Mouse (Mus musculus): ENCODE data around the gene Flvcr2. TPM values are rescaled to one million over a fixed set of nuclear protein-coding genes. Genes with fewer than 3 reads are reported as not detected.
A peak's percentile ranks its signal among the peaks of the same experiment; 100 is the strongest.

The Flvcr2 gene
- polyA plus RNA-seq, 1 experiment from 2014 or later = 0.77 TPM

GRCm38 (mm10) chr12:85824438-85825264 lies 78.3 kb downstream of the Flvcr2 start, which contains the start of the genes Erg28 and Ttll5:
Gene Erg28 (minus strand): TSS chr12:85824550.
Gene Ttll5 (plus strand): TSS chr12:85824659.
- H3K27me3 ChIP-seq (ENCODE audit: control insufficient read depth, insufficient read depth, low read length) = no peaks in the 10 kb centered on the region
- peaks cover 4% of the 10 kb centered on the region; the same call in 1 of the 2 replicates for H3K36me3 ChIP-seq (ENCODE audit: control insufficient read depth, insufficient read depth, low read length)
- H3K9ac ChIP-seq (replicated peaks; ENCODE audit: low read depth, low read length) = peak within 1 kb of the TSS; percentile 56
- H3K4me1 ChIP-seq (ENCODE audit: control insufficient read depth, insufficient read depth, low read length) = no peaks in the 10 kb centered on the region
- ATAC-seq (ENCODE audit: insufficient number of reproducible peaks, insufficient read depth, low FRiP score, low read depth) = peak; percentile 97
- H3K4me3 ChIP-seq (ENCODE audit: low read depth, low read length) = peak within 1 kb of the TSS; percentile 69
- no peaks in the 10 kb centered on the region for H3K9me3 ChIP-seq (ENCODE audit: control insufficient read depth, low read depth, low read length)
- peak within 1 kb of the TSS; percentile 76 for H3K4me2 ChIP-seq (replicated peaks; ENCODE audit: low read depth, low read length)
- peak within 1 kb of the TSS; percentile 91 for H3K27ac ChIP-seq (ENCODE audit: low read length)
- under 1% methylated on average over 67 of the region's 67 CpGs for WGBS

- Histone ChIP-seq H3K27me3 (ENCODE audit: control insufficient read depth, insufficient read depth, low read length) (no peaks in the 10 kb centered on the region), H3K4me2 (replicated peaks; ENCODE audit: low read depth, low read length) (peak overlapping the region; percentile 62), H3K9me3 (ENCODE audit: control insufficient read depth, low read depth, low read length) (no peaks in the 10 kb centered on the region), H3K4me3 (ENCODE audit: low read depth, low read length) (peak overlapping the region; percentile 69), H3K27ac (ENCODE audit: low read length) (peak overlapping the region; percentile 91), H3K9ac (replicated peaks; ENCODE audit: low read depth, low read length) (peak overlapping the region; percentile 56), H3K36me3 (ENCODE audit: control insufficient read depth, insufficient read depth, low read length) (peaks cover 4% of the 10 kb centered on the region; the same call in 1 of the 2 replicates), H3K4me1 (ENCODE audit: control insufficient read depth, insufficient read depth, low read length) (no peaks in the 10 kb centered on the region)
- no peak for ATAC-seq (ENCODE audit: insufficient number of reproducible peaks, insufficient read depth, low FRiP score, low read depth)
- 11% methylated on average over 8 of the region's 8 CpGs for WGBS
Measured at GRCm38 (mm10) chr12:85825361-85825760, 79.0 kb downstream of the Flvcr2 start.

GRCm38 (mm10) chr12:85825822-85826221 lies 79.5 kb downstream of the Flvcr2 start:
- H3K4me2 ChIP-seq (replicated peaks; ENCODE audit: low read depth, low read length) = no peak overlapping the region

GRCm38 (mm10) chr12:85828856-85829255 lies 82.5 kb downstream of the Flvcr2 start:
- Histone ChIP-seq H3K27me3 (ENCODE audit: control insufficient read depth, insufficient read depth, low read length) (no peaks in the 10 kb centered on the region), H3K4me1 (ENCODE audit: control insufficient read depth, insufficient read depth, low read length) (no peaks in the 10 kb centered on the region), H3K4me2 (replicated peaks; ENCODE audit: low read depth, low read length) (no peak overlapping the region), H3K9me3 (ENCODE audit: control insufficient read depth, low read depth, low read length) (no peaks in the 10 kb centered on the region), H3K27ac (ENCODE audit: low read length) (no peak overlapping the region), H3K9ac (replicated peaks; ENCODE audit: low read depth, low read length) (no peak overlapping the region), H3K36me3 (ENCODE audit: control insufficient read depth, insufficient read depth, low read length) (peaks cover 8% of the 10 kb centered on the region; the same call in 1 of the 2 replicates), H3K4me3 (ENCODE audit: low read depth, low read length) (no peak overlapping the region)
- 96% methylated on average over 3 of the region's 3 CpGs for WGBS
- no peak for ATAC-seq (ENCODE audit: insufficient number of reproducible peaks, insufficient read depth, low FRiP score, low read depth)

More at GRCm38 (mm10) chr12:85825822-85826221, 79.5 kb downstream of the Flvcr2 start:
- no peak overlapping the region for H3K9ac ChIP-seq (replicated peaks; ENCODE audit: low read depth, low read length)
- H3K9me3 ChIP-seq (ENCODE audit: control insufficient read depth, low read depth, low read length) = no peaks in the 10 kb centered on the region
- no peak overlapping the region for H3K27ac ChIP-seq (ENCODE audit: low read length)
- ATAC-seq (ENCODE audit: insufficient number of reproducible peaks, insufficient read depth, low FRiP score, low read depth) = no peak
- 61% methylated on average over 2 of the region's 2 CpGs for WGBS
- H3K27me3 ChIP-seq (ENCODE audit: control insufficient read depth, insufficient read depth, low read length) = no peaks in the 10 kb centered on the region
- H3K36me3 ChIP-seq (ENCODE audit: control insufficient read depth, insufficient read depth, low read length) = peaks cover 4% of the 10 kb centered on the region; the same call in 1 of the 2 replicates
- H3K4me3 ChIP-seq (ENCODE audit: low read depth, low read length) = peak overlapping the region; percentile 69; the same call in 1 of the 2 replicates
- H3K4me1 ChIP-seq (ENCODE audit: control insufficient read depth, insufficient read depth, low read length) = no peaks in the 10 kb centered on the region

- no peak overlapping the region for H3K27ac ChIP-seq (ENCODE audit: low read length)
- no peak overlapping the region for H3K4me3 ChIP-seq (ENCODE audit: low read depth, low read length)
- no peak overlapping the region for H3K9ac ChIP-seq (replicated peaks; ENCODE audit: low read depth, low read length)
- no peak overlapping the region for H3K4me2 ChIP-seq (replicated peaks; ENCODE audit: low read depth, low read length)
- H3K27me3 ChIP-seq (ENCODE audit: control insufficient read depth, insufficient read depth, low read length) = no peaks in the 10 kb centered on the region
- H3K36me3 ChIP-seq (ENCODE audit: control insufficient read depth, insufficient read depth, low read length) = peaks cover 8% of the 10 kb centered on the region; the same call in 1 of the 2 replicates
- no peaks in the 10 kb centered on the region for H3K9me3 ChIP-seq (ENCODE audit: control insufficient read depth, low read depth, low read length)
- ATAC-seq (ENCODE audit: insufficient number of reproducible peaks, insufficient read depth, low FRiP score, low read depth) = no peak
- no peaks in the 10 kb centered on the region for H3K4me1 ChIP-seq (ENCODE audit: control insufficient read depth, insufficient read depth, low read length)
- WGBS = 89% methylated on average over 3 of the region's 3 CpGs
Measured at GRCm38 (mm10) chr12:85829866-85830265, 83.5 kb downstream of the Flvcr2 start.

GRCm38 (mm10) chr12:85830691-85831090 lies 84.4 kb downstream of the Flvcr2 start:
- peaks cover 8% of the 10 kb centered on the region; the same call in 1 of the 2 replicates for H3K36me3 ChIP-seq (ENCODE audit: control insufficient read depth, insufficient read depth, low read length)
- H3K4me2 ChIP-seq (replicated peaks; ENCODE audit: low read depth, low read length) = no peak overlapping the region
- no peak for ATAC-seq (ENCODE audit: insufficient number of reproducible peaks, insufficient read depth, low FRiP score, low read depth)
- H3K4me3 ChIP-seq (ENCODE audit: low read depth, low read length) = no peak overlapping the region
- H3K9ac ChIP-seq (replicated peaks; ENCODE audit: low read depth, low read length) = no peak overlapping the region
- H3K27me3 ChIP-seq (ENCODE audit: control insufficient read depth, insufficient read depth, low read length) = no peaks in the 10 kb centered on the region
- 86% methylated on average over 3 of the region's 3 CpGs for WGBS
- no peaks in the 10 kb centered on the region for H3K4me1 ChIP-seq (ENCODE audit: control insufficient read depth, insufficient read depth, low read length)
- no peak overlapping the region for H3K27ac ChIP-seq (ENCODE audit: low read length)
- H3K9me3 ChIP-seq (ENCODE audit: control insufficient read depth, low read depth, low read length) = no peaks in the 10 kb centered on the region

GRCm38 (mm10) chr12:85834543-85834942 lies 88.2 kb downstream of the Flvcr2 start:
- H3K9ac ChIP-seq (replicated peaks; ENCODE audit: low read depth, low read length) = no peak overlapping the region
- 88% methylated on average over 2 of the region's 2 CpGs for WGBS
- H3K4me1 ChIP-seq (ENCODE audit: control insufficient read depth, insufficient read depth, low read length) = no peaks in the 10 kb centered on the region
- H3K27ac ChIP-seq (ENCODE audit: low read length) = no peak overlapping the region
- H3K9me3 ChIP-seq (ENCODE audit: control insufficient read depth, low read depth, low read length) = no peaks in the 10 kb centered on the region
- H3K4me3 ChIP-seq (ENCODE audit: low read depth, low read length) = no peak overlapping the region
- peaks cover 8% of the 10 kb centered on the region; the same call in 1 of the 2 replicates for H3K36me3 ChIP-seq (ENCODE audit: control insufficient read depth, insufficient read depth, low read length)
- no peak overlapping the region for H3K4me2 ChIP-seq (replicated peaks; ENCODE audit: low read depth, low read length)
- H3K27me3 ChIP-seq (ENCODE audit: control insufficient read depth, insufficient read depth, low read length) = no peaks in the 10 kb centered on the region
- ATAC-seq (ENCODE audit: insufficient number of reproducible peaks, insufficient read depth, low FRiP score, low read depth) = no peak

GRCm38 (mm10) chr12:85837765-85838164 lies 91.4 kb downstream of the Flvcr2 start:
- Histone ChIP-seq H3K4me2 (replicated peaks; ENCODE audit: low read depth, low read length) (no peak overlapping the region), H3K4me1 (ENCODE audit: control insufficient read depth, insufficient read depth, low read length) (no peaks in the 10 kb centered on the region), H3K27ac (ENCODE audit: low read length) (no peak overlapping the region), H3K4me3 (ENCODE audit: low read depth, low read length) (no peak overlapping the region), H3K27me3 (ENCODE audit: control insufficient read depth, insufficient read depth, low read length) (no peaks in the 10 kb centered on the region), H3K9me3 (ENCODE audit: control insufficient read depth, low read depth, low read length) (no peaks in the 10 kb centered on the region), H3K36me3 (ENCODE audit: control insufficient read depth, insufficient read depth, low read length) (0 out of 2 replicates have a peak, but pooled peaks cover 4% of the 10 kb centered on the region), H3K9ac (replicated peaks; ENCODE audit: low read depth, low read length) (no peak overlapping the region)
- WGBS = 95% methylated on average over 2 of the region's 2 CpGs
- ATAC-seq (ENCODE audit: insufficient number of reproducible peaks, insufficient read depth, low FRiP score, low read depth) = no peak

Data from stomach, embryonic 14.5 days (tissue).